Mouse (Mus musculus) liver, embryonic 11.5 days (tissue): ENCODE measurements at regions not wholly inside any gene's neighbourhood (a gene's known extent, or its start where the extent isn't known, plus 50 kb on each side); places are given as distances from the start of the nearest gene placed in this dataset.

ENCODE experiments used
- ATAC-seq: fragments of 200-750 bp; cut with Nextera tagmentation; replicated peaks from 2 replicates; pipeline ENCODE4 v1.8.0; 2017; ENCODE audit warnings: moderate number of reproducible peaks, mild to moderate bottlenecking, moderate TSS enrichment, moderate library complexity; ENCODE audit not compliant: low FRiP score
- DNase-seq: peaks from one replicate; pipeline ENCODE4 v3.0.0-alpha.2; 2017; ENCODE audit warnings: low spot score
- H3K27ac ChIP-seq: fragments of 300-500 bp; sonication (generic); 2 replicates; pipeline ENCODE4 v1.5.1; 2014; ENCODE audit warnings: mild to moderate bottlenecking, low read depth, low read length, control low read depth
- H3K27me3 ChIP-seq: fragments of 300-500 bp; sonication (generic); replicated peaks from 2 replicates; pipeline ENCODE4 v1.6.1; 2014; ENCODE audit warnings: low read length, mixed read lengths; ENCODE audit not compliant: control insufficient read depth, insufficient read depth
- H3K36me3 ChIP-seq: fragments of 300-500 bp; sonication (generic); 2 replicates; pipeline ENCODE4 v1.6.1; 2014; ENCODE audit warnings: mild to moderate bottlenecking, low read length, moderate library complexity, mixed read lengths; ENCODE audit not compliant: control insufficient read depth, insufficient read depth
- H3K4me1 ChIP-seq: fragments of 300-500 bp; sonication (generic); replicated peaks from 2 replicates; pipeline ENCODE4 v1.6.1; 2014; ENCODE audit warnings: low read length, mixed read lengths; ENCODE audit not compliant: control insufficient read depth, insufficient read depth
- H3K4me2 ChIP-seq: fragments of 300-500 bp; sonication (generic); 2 replicates; pipeline ENCODE4 v1.6.1; 2014; ENCODE audit warnings: mild to moderate bottlenecking, control low read depth, moderate library complexity
- H3K4me3 ChIP-seq: fragments of 300-500 bp; sonication (generic); 2 replicates; pipeline ENCODE4 v1.5.1; 2014; ENCODE audit warnings: low read depth, low read length, control low read depth
- H3K9ac ChIP-seq: fragments of 300-500 bp; sonication (generic); 2 replicates; pipeline ENCODE4 v1.6.1; 2014; ENCODE audit warnings: low read depth, low read length, control low read depth
- H3K9me3 ChIP-seq: fragments of 300-500 bp; sonication (generic); 2 replicates; pipeline ENCODE4 v1.6.1; 2016; ENCODE audit warnings: low read length, inconsistent platforms, mixed read lengths; ENCODE audit not compliant: control insufficient read depth
- WGBS: fragments of 180-500 bp; shearing (Covaris S2); extraction: QIAGEN DNeasy Blood & Tissue Kit; methylation state at CpG from one replicate; pipeline ENCODE4 v1.1.7; 2014; 5-methylcytosine and 5-hydroxymethylcytosine counted together

DNA sequence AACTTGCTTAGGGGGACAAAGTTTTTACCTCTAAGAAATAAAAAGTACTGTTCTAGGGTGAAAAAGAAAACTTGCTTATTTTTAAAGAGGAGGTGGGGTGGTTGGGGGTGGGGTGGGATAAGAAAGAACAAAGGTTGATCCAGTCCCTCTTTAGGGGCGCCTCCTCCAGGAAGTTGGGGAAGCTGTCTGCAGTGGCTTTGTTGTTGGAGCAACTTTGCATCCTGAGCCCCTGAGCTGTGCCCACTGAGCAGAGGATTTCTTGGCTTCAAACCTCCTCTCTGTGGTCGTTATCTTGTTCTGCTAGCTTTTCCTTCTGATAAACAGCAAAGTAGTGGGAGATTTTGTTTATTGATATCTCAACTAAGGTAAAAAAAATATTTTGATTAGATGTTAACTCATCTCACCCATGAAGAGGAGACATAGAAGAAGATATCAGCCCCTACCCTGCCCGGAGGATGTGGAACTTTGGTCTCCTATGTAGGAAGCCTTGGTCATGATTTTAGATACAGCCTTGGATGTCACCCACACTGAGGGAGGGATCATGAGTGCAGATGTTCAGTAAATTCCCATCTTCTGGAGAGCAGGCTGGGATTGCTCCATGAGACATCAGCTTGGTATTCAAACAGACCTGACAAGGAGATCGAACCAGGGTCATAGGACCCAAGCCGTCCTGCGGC lies 179.7 kb downstream of the Tpra1 start:
- Histone ChIP-seq H3K27ac (no peak overlapping the region), H3K4me3 (no peak overlapping the region), H3K9me3 (no peaks in the 10 kb centered on the region), H3K27me3 (no peaks in the 10 kb centered on the region), H3K4me2 (no peak overlapping the region), H3K9ac (no peak overlapping the region), H3K4me1 (no peaks in the 10 kb centered on the region), H3K36me3 (no peaks in the 10 kb centered on the region)
- 48% methylated on average over 6 of the region's 6 CpGs for WGBS
- DNase-seq, result no peak
- ATAC-seq, result no peak

- DNase-seq (no peak), ATAC-seq (no peak)
- Histone ChIP-seq H3K4me2 (no peak overlapping the region), H3K4me1 (no peaks in the 10 kb centered on the region), H3K36me3 (no peaks in the 10 kb centered on the region), H3K27me3 (no peaks in the 10 kb centered on the region), H3K9ac (no peak overlapping the region), H3K4me3 (no peak overlapping the region), H3K9me3 (no peaks in the 10 kb centered on the region), H3K27ac (no peak overlapping the region)
- WGBS, result 84% methylated on average over 3 of the region's 3 CpGs
Measured at GRCm38 (mm10) chr6:89084437-89084836, 182.4 kb downstream of the Tpra1 start.

GRCm38 (mm10) chr6:89085151-89085550 lies 183.1 kb downstream of the Tpra1 start:
- Histone ChIP-seq H3K4me1 (no peaks in the 10 kb centered on the region), H3K4me3 (no peak overlapping the region), H3K36me3 (no peaks in the 10 kb centered on the region), H3K27me3 (no peaks in the 10 kb centered on the region), H3K27ac (no peak overlapping the region), H3K9me3 (no peaks in the 10 kb centered on the region), H3K9ac (no peak overlapping the region), H3K4me2 (no peak overlapping the region)
- no peak for ATAC-seq
- no peak for DNase-seq
- WGBS, result 82% methylated on average over 6 of the region's 6 CpGs

DNA sequence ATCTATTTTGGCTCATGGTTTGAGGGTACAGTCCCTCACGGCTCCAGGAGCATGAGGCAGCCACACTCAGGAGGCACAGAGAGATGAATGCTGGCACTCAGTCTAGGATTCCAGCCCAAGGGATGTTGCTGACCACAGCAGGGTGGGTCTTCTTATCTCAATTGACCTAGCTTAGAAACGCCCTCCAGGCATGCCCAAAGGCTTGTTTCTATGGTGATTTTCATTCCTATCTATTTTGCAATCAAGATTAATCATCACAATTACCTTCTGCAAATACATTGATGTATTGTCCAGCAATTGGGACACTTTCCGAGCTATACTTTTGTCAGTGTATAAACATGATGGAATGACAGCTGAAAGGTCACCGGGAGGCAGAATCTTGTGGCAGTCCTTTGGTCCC lies 185.6 kb downstream of the Tpra1 start:
- DNase-seq (no peak), ATAC-seq (no peak)
- Histone ChIP-seq H3K9me3 (no peaks in the 10 kb centered on the region), H3K27ac (no peak overlapping the region), H3K4me3 (no peak overlapping the region), H3K4me1 (no peaks in the 10 kb centered on the region), H3K9ac (no peak overlapping the region), H3K27me3 (no peaks in the 10 kb centered on the region), H3K4me2 (no peak overlapping the region), H3K36me3 (no peaks in the 10 kb centered on the region)
- 66% methylated on average over 4 of the region's 4 CpGs for WGBS

GRCm38 (mm10) chr6:89090096-89090495 lies 188.0 kb downstream of the Tpra1 start:
- Histone ChIP-seq H3K27me3 (no peaks in the 10 kb centered on the region), H3K4me1 (no peaks in the 10 kb centered on the region), H3K27ac (no peak overlapping the region), H3K4me3 (no peak overlapping the region), H3K4me2 (no peak overlapping the region), H3K9ac (no peak overlapping the region), H3K9me3 (no peaks in the 10 kb centered on the region), H3K36me3 (no peaks in the 10 kb centered on the region)
- WGBS, result 72% methylated on average over 5 of the region's 5 CpGs
- ATAC-seq (no peak), DNase-seq (no peak)

- WGBS, result 89% methylated on average over 14 of the region's 14 CpGs
Measured at GRCm38 (mm10) chr6:89095911-89096310, 193.9 kb downstream of the Tpra1 start.

DNA sequence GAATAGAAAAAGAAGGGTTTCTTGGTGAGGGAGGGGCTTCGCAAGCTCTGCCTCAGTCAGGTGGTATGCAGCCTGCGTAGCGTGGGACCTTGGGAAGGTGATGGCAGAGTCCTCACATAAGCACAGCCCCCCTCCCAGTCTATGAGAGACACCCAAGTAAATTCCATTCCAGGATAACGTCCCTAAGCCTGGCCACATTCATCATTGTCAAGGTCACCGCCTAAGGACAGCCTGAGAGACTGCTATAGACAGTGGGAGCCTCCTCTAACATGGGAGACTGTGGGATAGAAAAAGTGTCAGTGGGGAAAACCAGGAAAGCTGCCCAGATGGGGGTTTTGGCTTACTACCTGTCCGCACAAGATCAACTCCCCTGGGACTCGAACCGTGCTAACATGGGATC lies 195.5 kb downstream of the Tpra1 start:
- H3K4me3 ChIP-seq, result no peak overlapping the region
- no peak overlapping the region for H3K27ac ChIP-seq
- H3K4me1 ChIP-seq, result no peaks in the 10 kb centered on the region
- H3K9ac ChIP-seq, result no peak overlapping the region
- ATAC-seq (no peak), DNase-seq (no peak)
- H3K36me3 ChIP-seq, result no peaks in the 10 kb centered on the region
- H3K4me2 ChIP-seq, result no peak overlapping the region
- WGBS, result 77% methylated on average over 8 of the region's 8 CpGs
- no peaks in the 10 kb centered on the region for H3K27me3 ChIP-seq
- no peaks in the 10 kb centered on the region for H3K9me3 ChIP-seq

More at GRCm38 (mm10) chr6:89095911-89096310, 193.9 kb downstream of the Tpra1 start:
- Histone ChIP-seq H3K4me2 (no peak overlapping the region), H3K4me1 (no peaks in the 10 kb centered on the region), H3K9me3 (no peaks in the 10 kb centered on the region), H3K4me3 (no peak overlapping the region), H3K27me3 (no peaks in the 10 kb centered on the region), H3K36me3 (no peaks in the 10 kb centered on the region), H3K27ac (no peak overlapping the region), H3K9ac (no peak overlapping the region)
- no peak for ATAC-seq
- no peak for DNase-seq

DNA sequence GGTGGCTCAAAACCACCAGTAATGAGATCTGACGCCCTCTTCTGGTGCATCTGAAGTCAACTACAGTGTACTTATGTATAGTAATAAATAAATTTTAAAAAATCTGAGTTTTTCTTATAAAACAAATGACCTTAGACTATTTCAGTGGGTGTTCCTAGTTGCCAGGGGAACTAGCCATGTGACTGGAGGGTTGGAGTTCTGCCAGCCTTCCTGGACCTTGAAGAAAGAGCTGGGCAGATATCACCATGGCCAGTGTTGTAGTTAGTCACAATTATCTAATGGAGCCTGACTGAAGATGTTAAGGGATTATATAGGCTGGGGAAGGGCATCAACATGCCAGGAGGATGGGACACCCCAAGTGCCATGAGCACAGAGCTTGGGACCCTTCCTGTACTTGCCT lies 217.2 kb downstream of the Tpra1 start:
- H3K27me3 ChIP-seq, result no peaks in the 10 kb centered on the region
- no peaks in the 10 kb centered on the region for H3K36me3 ChIP-seq
- H3K4me2 ChIP-seq, result no peak overlapping the region
- H3K27ac ChIP-seq, result no peak overlapping the region
- no peak for ATAC-seq
- 53% methylated on average over 1 of the region's 1 CpGs for WGBS
- no peaks in the 10 kb centered on the region for H3K4me1 ChIP-seq
- H3K4me3 ChIP-seq, result no peak overlapping the region
- no peak for DNase-seq
- no peak overlapping the region for H3K9ac ChIP-seq
- no peaks in the 10 kb centered on the region for H3K9me3 ChIP-seq

- no peak overlapping the region for H3K4me3 ChIP-seq
- H3K4me1 ChIP-seq, result no peaks in the 10 kb centered on the region
- H3K4me2 ChIP-seq, result no peak overlapping the region
- H3K36me3 ChIP-seq, result no peaks in the 10 kb centered on the region
- H3K27ac ChIP-seq, result no peak overlapping the region
- no peaks in the 10 kb centered on the region for H3K27me3 ChIP-seq
- DNase-seq (no peak), ATAC-seq (no peak)
- no peaks in the 10 kb centered on the region for H3K9me3 ChIP-seq
- 72% methylated on average over 4 of the region's 4 CpGs for WGBS
- H3K9ac ChIP-seq, result no peak overlapping the region
Measured at GRCm38 (mm10) chr6:89121023-89121745, 219.1 kb downstream of the Tpra1 start.
